Mouse (Mus musculus) forebrain, embryonic 15.5 days (tissue): ENCODE measurements around the gene Grtp1. TPM values are rescaled to one million over a fixed set of nuclear protein-coding genes. Genes with fewer than 3 reads are reported as not detected.

ENCODE experiments used
- ATAC-seq: fragments of 200-750 bp; cut with Nextera tagmentation; replicated peaks from 2 replicates; pipeline ENCODE4 v1.8.0; 2017; ENCODE audit warnings: mild to moderate bottlenecking, moderate TSS enrichment, moderate library complexity
- H3K27ac ChIP-seq: fragments of 300-500 bp; sonication (generic); replicated peaks from 2 replicates; pipeline ENCODE4 v1.5.1; 2015; ENCODE audit warnings: mild to moderate bottlenecking, inconsistent platforms
- H3K27me3 ChIP-seq: fragments of 300-500 bp; sonication (generic); 2 replicates; pipeline ENCODE4 v1.6.1; 2015; ENCODE audit warnings: inconsistent platforms
- H3K36me3 ChIP-seq: fragments of 300-500 bp; sonication (generic); 2 replicates; pipeline ENCODE4 v1.6.1; 2015; ENCODE audit warnings: mild to moderate bottlenecking, inconsistent platforms
- H3K4me1 ChIP-seq: fragments of 300-500 bp; sonication (generic); 2 replicates; pipeline ENCODE4 v1.6.1; 2015; ENCODE audit warnings: inconsistent platforms
- H3K4me2 ChIP-seq: fragments of 300-500 bp; sonication (generic); replicated peaks from 2 replicates; pipeline ENCODE4 v1.6.1; 2015; ENCODE audit warnings: mild to moderate bottlenecking, inconsistent platforms
- H3K4me3 ChIP-seq: fragments of 300-500 bp; sonication (generic); 2 replicates; pipeline ENCODE4 v1.5.1; 2015; ENCODE audit warnings: mild to moderate bottlenecking, inconsistent platforms
- H3K9ac ChIP-seq: fragments of 300-500 bp; sonication (generic); replicated peaks from 2 replicates; pipeline ENCODE4 v1.6.1; 2015; ENCODE audit warnings: mild to moderate bottlenecking, inconsistent platforms
- H3K9me3 ChIP-seq: fragments of 300-500 bp; sonication (generic); 2 replicates; pipeline ENCODE4 v1.6.1; 2016; ENCODE audit warnings: inconsistent platforms
- WGBS: fragments of 180-500 bp; shearing (Covaris S2); methylation state at CpG from one replicate; pipeline ENCODE4 v1.1.7; 2015; ENCODE audit warnings: mixed read lengths; 5-methylcytosine and 5-hydroxymethylcytosine counted together
- polyA plus RNA-seq: library from polyadenylated mRNA; unstranded; fragments of >200 nt; fragmentation: Nextera tagmentation; extraction: Ambion mirVana; gene quantifications from 2 replicates; pipeline ENCODE4 v1.2.1, GENCODE M21; 2015

Gene Grtp1
- polyA plus RNA-seq = 18.7 and 23.4 TPM in 2 replicates

DNA sequence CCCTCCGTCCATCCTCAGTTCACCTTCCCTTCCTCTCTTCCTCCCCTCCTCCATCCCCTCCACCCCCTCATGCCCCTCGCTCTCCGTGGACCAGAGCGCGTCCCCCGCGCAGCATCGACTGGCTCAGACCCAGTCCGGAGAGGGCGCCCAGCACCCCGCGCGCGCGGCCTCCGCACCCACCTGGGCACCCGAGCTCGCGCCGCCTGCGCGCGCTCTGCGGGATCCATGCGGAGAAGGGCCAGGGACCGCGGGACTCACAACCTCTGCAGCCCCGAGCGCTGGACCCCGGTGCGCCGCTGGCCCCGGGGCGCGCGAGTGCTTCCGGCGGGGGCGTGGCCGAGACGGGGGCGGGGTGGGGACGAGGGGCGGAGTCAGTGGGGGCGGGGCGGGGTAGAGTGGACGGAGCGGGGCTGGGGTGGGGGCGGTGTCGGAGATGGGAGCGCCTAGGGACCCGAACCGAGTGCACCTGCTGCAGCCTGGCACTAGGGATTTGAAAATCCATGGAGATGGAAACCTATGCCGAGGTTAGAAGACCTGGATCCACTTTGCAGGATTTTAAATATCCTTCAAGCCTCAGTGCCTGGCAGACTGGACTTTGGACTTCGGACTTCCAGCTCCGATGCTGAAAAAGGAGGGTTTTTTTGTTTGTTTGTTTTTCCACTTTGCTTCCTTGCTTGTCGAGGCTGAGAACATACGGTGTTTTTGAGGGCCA, at the start of gene Grtp1:
TSS of gene Grtp1 (minus strand) at position 320 of the 712 bp plus-strand sequence.
- Histone ChIP-seq H3K36me3 (no peaks in the 10 kb centered on the region), H3K9me3 (no peaks in the 10 kb centered on the region), H3K4me2 (peak within 1 kb of the TSS; percentile 83), H3K27ac (no peak within 1 kb of the TSS), H3K4me1 (peaks cover 12% of the 10 kb centered on the region), H3K9ac (peak within 1 kb of the TSS; percentile 67), H3K4me3 (peak within 1 kb of the TSS; percentile 69), H3K27me3 (peaks cover 21% of the 10 kb centered on the region)
- under 1% methylated on average over 40 of the region's 58 CpGs for WGBS
- peak; percentile 67 for ATAC-seq

DNA sequence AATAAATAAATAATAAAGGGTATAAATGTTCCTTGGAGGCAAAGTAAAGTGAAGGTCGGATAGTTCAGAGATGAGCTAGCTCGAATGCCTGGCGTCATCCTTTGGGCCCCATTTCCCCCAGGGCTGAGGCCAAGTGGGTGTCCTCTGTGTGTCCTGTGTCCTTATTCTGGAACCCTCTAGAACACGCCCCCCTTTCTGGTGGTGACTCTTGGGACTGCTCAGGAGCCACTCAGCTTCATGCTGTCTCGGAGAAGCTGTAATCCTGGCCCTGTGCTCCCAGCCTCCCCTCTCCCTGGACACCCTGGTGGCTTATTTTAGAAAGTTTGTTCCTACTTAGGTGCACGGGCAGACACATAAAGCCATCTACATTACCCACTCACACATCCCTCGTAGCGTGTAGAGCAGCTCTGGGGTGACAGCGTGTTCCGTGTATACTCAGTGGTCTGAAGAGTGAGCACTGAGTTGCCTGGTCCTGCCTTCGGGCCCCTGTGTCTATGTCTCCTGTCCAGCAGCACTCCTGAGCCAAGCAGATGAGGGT, 44.0 kb upstream of the Grtp1 start:
- WGBS = 90% methylated on average over 11 of the region's 11 CpGs
- Histone ChIP-seq H3K4me3 (no peak overlapping the region), H3K36me3 (no peaks in the 10 kb centered on the region), H3K9me3 (no peaks in the 10 kb centered on the region), H3K27me3 (no peaks in the 10 kb centered on the region), H3K9ac (no peak overlapping the region), H3K27ac (no peak overlapping the region), H3K4me1 (no peaks in the 10 kb centered on the region), H3K4me2 (no peak overlapping the region)
- ATAC-seq = no peak

DNA sequence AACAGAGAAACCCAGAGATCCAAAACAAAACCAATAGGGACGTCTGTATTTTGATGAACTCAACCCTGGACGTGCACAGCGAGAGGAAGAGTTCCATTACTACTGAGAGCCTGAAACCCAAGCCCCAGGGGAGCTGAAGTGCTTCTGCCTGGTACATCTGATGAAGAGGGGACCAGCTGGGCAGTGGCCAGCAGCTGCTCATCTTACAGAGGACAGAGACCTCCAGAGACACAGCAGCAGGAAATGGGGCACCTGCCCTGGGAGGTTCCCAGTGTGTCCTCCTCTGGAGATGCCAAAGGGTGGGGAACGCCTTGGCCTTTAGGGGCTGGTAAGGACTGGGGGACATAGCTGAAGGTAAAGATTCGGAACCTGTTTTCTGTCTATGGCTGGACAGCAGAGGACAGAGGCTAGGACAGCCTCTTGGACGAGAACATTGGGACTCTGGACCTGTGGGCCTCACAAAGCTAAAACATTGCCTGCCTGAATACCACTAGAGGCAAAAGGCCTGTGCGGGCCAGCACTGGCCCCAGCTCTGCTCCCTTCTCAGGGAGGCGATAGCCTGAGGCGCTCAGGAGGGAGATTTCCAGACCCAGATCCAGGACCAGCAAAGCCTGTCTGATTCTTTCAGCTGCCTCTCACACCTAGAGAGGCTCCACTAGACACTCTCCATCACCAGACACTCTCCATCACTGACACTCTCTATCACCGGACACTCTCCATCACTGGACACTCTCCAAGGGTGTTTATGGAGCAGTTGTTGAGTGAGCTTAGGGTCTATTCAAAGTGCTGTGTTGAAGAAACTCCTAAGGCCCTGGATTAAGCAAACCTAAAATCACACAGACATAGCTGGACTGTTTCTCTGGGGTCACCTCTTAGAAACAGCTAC, 42.8 kb upstream of the Grtp1 start:
- Histone ChIP-seq H3K27me3 (no peaks in the 10 kb centered on the region), H3K4me3 (no peak overlapping the region), H3K27ac (no peak overlapping the region), H3K36me3 (no peaks in the 10 kb centered on the region), H3K4me1 (no peaks in the 10 kb centered on the region), H3K4me2 (no peak overlapping the region), H3K9ac (no peak overlapping the region), H3K9me3 (no peaks in the 10 kb centered on the region)
- 85% methylated on average over 10 of the region's 10 CpGs for WGBS
- ATAC-seq = no peak

DNA sequence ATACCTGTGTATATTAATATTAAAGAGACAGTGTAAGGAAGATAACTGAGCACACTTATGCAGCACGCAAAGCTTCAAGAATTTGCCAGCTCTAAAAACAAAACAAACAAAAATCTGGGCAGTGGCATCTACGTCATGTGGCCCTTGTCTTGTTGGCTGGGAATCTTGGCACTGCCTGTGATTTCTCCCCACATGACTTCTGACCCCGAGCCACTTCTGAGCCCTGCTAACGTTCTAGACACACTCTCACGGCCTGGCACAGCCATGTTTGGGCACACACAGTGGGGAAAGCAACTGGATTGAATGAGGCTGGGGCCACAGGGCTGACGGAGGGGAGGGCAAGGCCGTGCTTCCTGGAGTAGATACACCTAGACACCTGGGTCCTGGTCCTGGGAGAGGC, 40.3 kb upstream of the Grtp1 start:
- Histone ChIP-seq H3K9me3 (no peaks in the 10 kb centered on the region), H3K36me3 (no peaks in the 10 kb centered on the region), H3K4me2 (no peak overlapping the region), H3K27me3 (no peaks in the 10 kb centered on the region), H3K27ac (no peak overlapping the region), H3K9ac (no peak overlapping the region), H3K4me3 (no peak overlapping the region), H3K4me1 (no peaks in the 10 kb centered on the region)
- 82% methylated on average over 7 of the region's 7 CpGs for WGBS
- no peak for ATAC-seq

DNA sequence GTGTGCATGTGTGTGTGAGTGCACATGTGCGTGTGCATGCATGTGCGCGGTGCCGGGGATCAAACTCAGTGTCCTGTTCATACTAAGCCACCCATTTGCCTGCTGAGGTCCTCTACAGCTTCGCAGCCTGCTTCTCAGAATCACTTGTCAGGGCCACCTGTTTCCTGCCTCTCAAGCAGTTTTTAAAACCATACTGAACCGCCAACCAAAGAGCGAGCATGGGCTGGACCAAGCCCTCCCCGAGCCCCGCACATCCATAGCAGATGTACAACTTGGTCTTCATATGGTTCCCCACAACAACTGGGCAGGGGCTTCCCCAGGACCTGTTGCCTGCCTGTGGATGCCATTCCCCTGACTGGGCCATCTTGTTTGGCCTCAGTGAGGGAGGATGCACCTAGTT, 39.6 kb upstream of the Grtp1 start:
- no peak for ATAC-seq
- 95% methylated on average over 9 of the region's 9 CpGs for whole genome bisulfite sequencing

DNA sequence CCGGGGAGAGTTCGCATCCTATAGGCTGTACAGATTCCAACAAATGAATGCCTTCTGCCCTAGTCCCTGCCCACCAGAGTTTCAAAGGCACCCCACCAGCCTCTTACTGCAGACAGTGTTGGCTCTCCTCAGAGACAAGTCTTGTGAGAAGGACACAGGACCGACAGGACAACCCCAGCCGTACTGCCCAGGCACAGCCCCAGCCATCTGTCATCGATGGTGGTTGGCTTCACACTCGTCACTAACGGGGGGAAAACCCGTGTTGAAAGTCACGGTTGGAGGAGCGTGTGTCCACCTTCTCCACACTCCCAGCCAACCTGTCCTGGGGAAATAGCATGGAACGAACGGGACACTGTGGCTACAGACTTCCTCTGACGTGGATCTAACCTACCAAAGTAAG, 34.4 kb upstream of the Grtp1 start:
- Histone ChIP-seq H3K4me2 (no peak overlapping the region), H3K4me3 (no peak overlapping the region), H3K4me1 (no peaks in the 10 kb centered on the region), H3K9me3 (no peaks in the 10 kb centered on the region), H3K36me3 (no peaks in the 10 kb centered on the region), H3K27me3 (no peaks in the 10 kb centered on the region), H3K9ac (no peak overlapping the region), H3K27ac (no peak overlapping the region)
- ATAC-seq = no peak
- WGBS = 89% methylated on average over 13 of the region's 13 CpGs

More for the DNA sequence above, 39.6 kb upstream of the Grtp1 start:
- Histone ChIP-seq H3K9me3 (no peaks in the 10 kb centered on the region), H3K4me2 (no peak overlapping the region), H3K27me3 (no peaks in the 10 kb centered on the region), H3K36me3 (no peaks in the 10 kb centered on the region), H3K27ac (no peak overlapping the region), H3K4me3 (no peak overlapping the region), H3K4me1 (no peaks in the 10 kb centered on the region), H3K9ac (no peak overlapping the region)

DNA sequence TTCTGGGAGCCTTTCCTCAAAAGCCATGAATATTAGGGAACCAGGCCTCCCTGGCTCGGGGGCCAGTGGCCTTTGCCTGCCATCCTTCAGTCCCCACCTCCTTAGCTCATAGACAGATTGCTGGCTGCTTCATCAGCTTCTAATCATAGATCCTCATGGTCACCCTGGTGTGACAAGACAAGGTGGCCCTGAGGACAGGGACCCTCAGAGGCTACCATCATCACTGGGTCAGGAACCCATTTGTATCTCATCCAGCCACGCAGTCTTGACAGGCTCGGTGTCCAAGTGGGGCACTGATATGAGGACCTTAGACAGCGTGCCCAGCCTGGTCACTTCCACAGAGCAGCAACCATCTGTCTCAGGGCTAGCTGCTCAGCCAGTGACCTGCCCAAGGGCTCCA, 30.1 kb upstream of the Grtp1 start:
- Histone ChIP-seq H3K27me3 (no peaks in the 10 kb centered on the region), H3K9ac (no peak overlapping the region), H3K36me3 (no peaks in the 10 kb centered on the region), H3K4me1 (0 out of 2 replicates have a peak, but pooled peaks cover 3% of the 10 kb centered on the region), H3K4me2 (no peak overlapping the region), H3K9me3 (no peaks in the 10 kb centered on the region), H3K27ac (no peak overlapping the region), H3K4me3 (no peak overlapping the region)
- WGBS = 85% methylated on average over 4 of the region's 4 CpGs
- ATAC-seq = no peak

DNA sequence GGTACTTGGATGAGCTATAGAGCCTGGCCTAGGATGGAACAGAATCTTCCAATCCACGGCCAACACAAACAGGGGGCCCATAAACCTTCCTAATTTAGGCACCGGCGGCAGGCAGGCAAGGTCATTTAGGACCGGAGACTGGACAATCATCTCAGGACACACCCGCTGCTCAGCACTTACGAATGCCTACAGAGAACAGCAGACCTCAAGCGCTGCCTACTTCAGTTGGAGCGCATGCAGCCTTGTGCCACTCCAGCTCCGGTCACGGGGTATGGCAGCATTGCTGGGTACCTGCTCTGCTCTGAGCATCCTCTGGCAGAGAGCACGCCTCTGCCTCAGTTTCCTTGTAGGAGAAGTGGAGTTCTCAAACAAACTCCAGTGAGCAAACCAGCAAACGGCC, 29.4 kb upstream of the Grtp1 start:
- Histone ChIP-seq H3K4me3 (no peak overlapping the region), H3K36me3 (no peaks in the 10 kb centered on the region), H3K4me1 (0 out of 2 replicates have a peak, but pooled peaks cover 3% of the 10 kb centered on the region), H3K9ac (no peak overlapping the region), H3K27me3 (no peaks in the 10 kb centered on the region), H3K4me2 (no peak overlapping the region), H3K27ac (no peak overlapping the region), H3K9me3 (no peaks in the 10 kb centered on the region)
- WGBS = 89% methylated on average over 12 of the region's 12 CpGs
- no peak for ATAC-seq

DNA sequence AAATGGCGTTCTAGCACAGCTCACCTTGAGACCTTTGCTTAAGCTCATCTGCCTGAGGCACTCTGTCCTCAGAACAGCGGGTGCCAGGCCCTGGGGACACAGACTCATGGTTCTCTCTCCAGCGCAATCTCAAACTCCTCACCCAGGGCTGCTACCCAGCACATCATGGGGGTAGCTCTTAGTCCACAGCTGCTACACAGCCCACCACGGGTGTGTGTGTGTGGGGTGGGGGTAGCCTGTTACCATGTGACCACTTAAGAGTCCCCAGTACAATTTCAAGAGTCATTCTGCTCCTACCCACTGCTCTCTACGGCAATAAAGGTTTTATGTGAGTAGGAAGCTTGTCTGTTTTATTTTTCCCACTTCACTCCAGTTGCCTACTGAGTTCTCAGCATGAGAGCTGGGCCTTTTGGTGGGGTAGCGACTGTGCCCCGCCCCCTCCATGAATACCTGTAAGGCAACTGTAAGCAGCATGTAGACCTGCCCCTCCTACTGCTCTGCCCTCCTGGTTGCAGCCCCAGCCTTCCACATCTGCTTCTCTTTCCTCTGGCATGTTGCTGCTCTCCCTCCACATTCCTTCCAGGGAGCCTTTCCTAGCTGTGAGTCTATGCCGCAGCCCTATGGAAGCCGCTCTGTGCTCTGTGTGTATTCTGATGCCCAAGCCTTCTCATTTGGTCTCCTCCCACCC, 28.6 kb upstream of the Grtp1 start:
- WGBS = 68% methylated on average over 9 of the region's 9 CpGs
- ATAC-seq = no peak
- H3K36me3 ChIP-seq = no peaks in the 10 kb centered on the region
- H3K4me2 ChIP-seq = no peak overlapping the region
- H3K4me3 ChIP-seq = no peak overlapping the region
- H3K27ac ChIP-seq = no peak overlapping the region
- no peaks in the 10 kb centered on the region for H3K27me3 ChIP-seq
- H3K4me1 ChIP-seq = 0 out of 2 replicates have a peak, but pooled peaks cover 3% of the 10 kb centered on the region
- H3K9me3 ChIP-seq = no peaks in the 10 kb centered on the region
- H3K9ac ChIP-seq = no peak overlapping the region

DNA sequence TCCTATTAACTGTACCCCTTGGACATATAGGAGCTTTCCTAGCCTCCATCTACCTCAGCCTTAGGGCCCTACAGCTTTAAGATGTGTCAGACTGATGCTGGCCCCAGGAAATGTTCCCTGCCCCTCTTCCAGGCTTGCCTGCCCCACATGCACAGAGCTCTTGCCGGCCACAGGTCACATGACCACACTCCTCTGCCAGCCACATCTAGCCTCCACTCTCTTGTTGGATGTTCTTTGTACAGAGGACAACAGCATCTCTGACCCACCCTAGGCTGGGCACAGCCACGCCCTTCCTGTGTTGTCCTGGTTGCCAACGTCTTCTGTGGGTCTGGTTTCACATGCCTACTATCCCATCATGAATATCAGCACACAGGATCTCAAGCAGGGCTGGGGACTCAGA, 26.8 kb upstream of the Grtp1 start:
- Histone ChIP-seq H3K27me3 (no peaks in the 10 kb centered on the region), H3K9ac (no peak overlapping the region), H3K4me3 (no peak overlapping the region), H3K9me3 (no peaks in the 10 kb centered on the region), H3K4me2 (no peak overlapping the region), H3K36me3 (no peaks in the 10 kb centered on the region), H3K4me1 (0 out of 2 replicates have a peak, but pooled peaks cover 3% of the 10 kb centered on the region), H3K27ac (no peak overlapping the region)
- ATAC-seq = no peak
- 71% methylated on average over 3 of the region's 3 CpGs for WGBS

DNA sequence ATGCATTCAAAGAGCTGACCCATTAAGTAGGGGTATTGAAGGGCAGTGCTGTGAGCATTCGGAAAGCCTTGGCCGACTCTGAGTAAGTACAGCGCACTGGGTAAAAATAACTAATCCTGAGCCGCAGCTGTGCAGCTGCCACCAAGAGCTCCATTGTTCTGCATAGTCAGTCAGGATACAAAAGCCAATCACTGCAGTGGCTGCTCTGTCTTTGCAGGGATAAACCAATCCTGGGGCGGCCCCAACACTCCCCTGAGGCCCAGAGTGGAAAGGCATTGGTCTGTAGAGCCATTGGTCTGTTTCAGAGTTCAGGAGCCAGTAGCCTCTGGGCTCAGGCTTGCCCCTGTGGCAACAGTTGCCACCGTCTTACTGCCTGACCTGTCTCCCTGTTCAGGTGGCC, 25.9 kb upstream of the Grtp1 start:
- Histone ChIP-seq H3K4me3 (no peak overlapping the region), H3K9ac (no peak overlapping the region), H3K27me3 (no peaks in the 10 kb centered on the region), H3K27ac (peak overlapping the region; percentile 27; the same call in 1 of the 2 replicates), H3K9me3 (no peaks in the 10 kb centered on the region), H3K36me3 (no peaks in the 10 kb centered on the region), H3K4me2 (no peak overlapping the region), H3K4me1 (0 out of 2 replicates have a peak, but pooled peaks cover 3% of the 10 kb centered on the region)
- peak; percentile 51 for ATAC-seq
- WGBS = 9% methylated on average over 6 of the region's 6 CpGs
